Mouse (Mus musculus): ENCODE data around the gene Mosmo. TPM values are rescaled to one million over a fixed set of nuclear protein-coding genes. Genes with fewer than 3 reads are reported as not detected.

Mosmo gene
- polyA plus RNA-seq (2016; fragmentation: Nextera tagmentation; extraction: Ambion mirVana): 15.4 and 16.1 TPM in 2 replicates

DNA sequence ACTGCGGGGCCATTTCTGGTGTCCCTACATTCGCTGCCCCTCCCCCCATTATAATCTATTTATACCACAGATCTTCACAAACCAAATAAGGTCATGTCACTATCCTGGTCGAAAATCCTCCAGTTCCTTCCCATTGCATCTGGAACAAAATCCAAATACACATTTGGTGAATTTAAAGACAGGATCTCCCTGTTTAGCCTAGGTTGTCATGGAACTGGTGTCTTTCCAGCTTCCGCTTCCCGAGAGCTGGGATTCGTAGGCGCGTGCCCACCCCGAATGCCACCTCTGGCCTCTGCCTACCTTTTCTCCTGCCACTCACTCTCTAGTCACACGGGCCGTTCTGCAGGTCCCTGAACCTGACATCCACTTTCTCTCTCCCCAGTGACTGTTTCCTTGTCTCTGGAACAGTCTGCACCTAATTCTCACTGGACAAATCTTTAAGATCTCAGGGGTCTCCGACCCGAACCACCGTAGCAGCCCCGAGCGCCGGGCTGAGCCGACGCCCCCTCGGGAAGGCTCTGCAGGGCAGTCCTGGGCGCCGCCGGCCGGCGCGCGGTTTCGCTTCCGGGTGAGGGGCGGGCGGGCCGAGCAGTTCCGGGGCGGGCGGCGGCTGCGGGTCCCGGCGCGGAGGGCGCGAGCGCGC, at the start of gene Mosmo:
Mosmo (plus strand) TSS at position 618 of the 643 bp plus-strand sequence.
- no peaks in the 10 kb centered on the region for H3K9me3 ChIP-seq (replicated peaks)
- H3K4me2 ChIP-seq: peak within 1 kb of the TSS; percentile 87
- no peaks in the 10 kb centered on the region for H3K27me3 ChIP-seq (replicated peaks)
- H3K4me1 ChIP-seq (replicated peaks): peaks cover 55% of the 10 kb centered on the region
- H3K27ac ChIP-seq (ENCODE audit: poor library complexity, severe bottlenecking): peak within 1 kb of the TSS; percentile 60
- peak within 1 kb of the TSS; percentile 98 for H3K9ac ChIP-seq
- H3K36me3 ChIP-seq: no peaks in the 10 kb centered on the region
- H3K4me3 ChIP-seq: peak within 1 kb of the TSS; percentile 100
- ATAC-seq (ENCODE audit: insufficient number of reproducible peaks, low FRiP score): peak; percentile 92
- WGBS: 2% methylated on average over 44 of the region's 44 CpGs

DNA sequence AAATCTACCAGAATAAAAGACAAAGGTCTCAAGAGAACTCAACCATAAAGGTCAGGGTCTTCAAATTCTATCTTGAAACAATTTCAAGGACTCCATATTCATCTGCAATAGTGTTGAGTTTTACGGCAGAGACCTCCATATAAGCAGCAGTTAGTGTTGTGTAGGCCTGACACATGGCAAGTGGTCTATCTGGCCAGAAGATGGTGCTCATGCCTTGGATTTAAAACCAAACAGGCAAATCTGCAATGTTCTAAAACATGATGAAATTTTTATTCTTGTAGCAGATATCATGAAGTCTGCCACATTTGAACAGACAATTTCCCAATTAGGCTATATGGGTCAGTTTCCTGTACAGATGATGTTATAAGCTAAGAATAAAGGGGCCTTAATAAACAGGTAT, 44.9 kb upstream of the Mosmo start:
- peaks cover 13% of the 10 kb centered on the region; the same call in 1 of the 2 replicates for H3K4me1 ChIP-seq (replicated peaks)
- H3K4me2 ChIP-seq: no peak overlapping the region
- no peak for ATAC-seq (ENCODE audit: insufficient number of reproducible peaks, low FRiP score)
- 73% methylated on average over 1 of the region's 1 CpGs for WGBS
- no peak overlapping the region for H3K9ac ChIP-seq
- peaks cover under 1% of the 10 kb centered on the region; the same call in 1 of the 2 replicates for H3K36me3 ChIP-seq
- H3K27ac ChIP-seq (ENCODE audit: poor library complexity, severe bottlenecking): no peak overlapping the region
- no peaks in the 10 kb centered on the region for H3K27me3 ChIP-seq (replicated peaks)
- H3K9me3 ChIP-seq (replicated peaks): no peaks in the 10 kb centered on the region
- H3K4me3 ChIP-seq: no peak overlapping the region

DNA sequence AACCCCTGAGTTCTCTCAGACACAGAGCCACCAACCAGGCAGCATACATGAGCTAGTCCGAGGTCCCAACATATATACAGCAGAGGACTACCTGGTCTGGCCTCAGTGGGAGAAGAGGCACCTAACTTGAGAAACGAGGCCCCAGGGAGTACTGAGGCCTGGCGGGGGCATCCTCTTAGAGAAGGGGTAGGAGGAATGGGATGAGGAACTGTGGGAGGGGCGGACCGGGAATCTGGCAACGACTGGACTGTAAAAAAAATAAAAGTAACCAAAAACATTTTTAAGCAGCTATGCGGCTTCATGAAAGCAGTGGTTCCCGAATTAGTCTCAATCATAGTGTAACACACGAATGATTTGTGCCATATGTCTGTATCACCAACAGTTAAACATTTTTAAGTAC, 43.1 kb upstream of the Mosmo start:
- Histone ChIP-seq H3K4me3 (peak overlapping the region; percentile 76), H3K9me3 (replicated peaks) (no peaks in the 10 kb centered on the region), H3K9ac (peak overlapping the region; percentile 92), H3K4me1 (replicated peaks) (peaks cover 13% of the 10 kb centered on the region; the same call in 1 of the 2 replicates), H3K27me3 (replicated peaks) (no peaks in the 10 kb centered on the region), H3K27ac (ENCODE audit: poor library complexity, severe bottlenecking) (peak overlapping the region; percentile 98), H3K36me3 (peaks cover 15% of the 10 kb centered on the region), H3K4me2 (peak overlapping the region; percentile 95)
- ATAC-seq (ENCODE audit: insufficient number of reproducible peaks, low FRiP score): no peak
- 6% methylated on average over 9 of the region's 9 CpGs for WGBS

DNA sequence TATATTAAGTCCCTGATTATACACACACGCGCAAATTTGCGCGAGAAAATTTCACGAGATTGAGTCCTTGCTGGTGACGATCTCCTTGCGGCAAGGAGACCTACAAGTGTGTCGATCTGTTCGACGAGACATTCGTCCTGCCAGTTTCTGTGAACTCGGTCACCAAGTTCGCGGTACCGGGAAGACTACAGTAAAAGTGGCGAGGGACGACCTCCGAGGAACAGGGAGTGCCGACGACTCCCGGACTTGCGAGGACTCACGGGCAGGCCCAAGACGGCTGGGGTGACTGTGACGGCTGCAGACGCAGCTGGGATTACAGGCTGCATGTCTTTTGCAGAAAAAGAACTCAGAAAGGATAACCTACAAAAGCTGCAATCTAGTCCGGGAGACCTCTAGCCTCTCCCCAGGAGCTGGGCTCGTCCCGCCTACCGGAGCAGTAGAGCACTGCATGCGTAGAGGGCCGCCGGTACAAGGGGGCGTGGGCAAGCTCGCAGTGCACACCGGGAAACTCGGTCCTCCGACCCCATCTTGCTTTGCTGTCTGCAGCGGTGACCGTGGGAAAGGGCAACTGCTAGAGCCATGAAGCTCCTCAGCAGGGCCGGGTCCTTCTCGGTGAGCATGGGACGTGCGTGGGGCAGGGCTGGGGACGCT, 42.6 kb upstream of the Mosmo start, which contains the start of gene Uqcrc2:
Uqcrc2 (plus strand) TSS at position 466 of the 651 bp plus-strand sequence.
- Histone ChIP-seq H3K36me3 (peaks cover 20% of the 10 kb centered on the region), H3K9ac (peak within 1 kb of the TSS; percentile 92), H3K27me3 (replicated peaks) (no peaks in the 10 kb centered on the region), H3K27ac (ENCODE audit: poor library complexity, severe bottlenecking) (peak within 1 kb of the TSS; percentile 98), H3K4me3 (peak within 1 kb of the TSS; percentile 76), H3K4me1 (replicated peaks) (peaks cover 13% of the 10 kb centered on the region; the same call in 1 of the 2 replicates), H3K4me2 (peak within 1 kb of the TSS; percentile 95), H3K9me3 (replicated peaks) (no peaks in the 10 kb centered on the region)
- WGBS: under 1% methylated on average over 45 of the region's 45 CpGs
- peak; percentile 99 for ATAC-seq (ENCODE audit: insufficient number of reproducible peaks, low FRiP score)

DNA sequence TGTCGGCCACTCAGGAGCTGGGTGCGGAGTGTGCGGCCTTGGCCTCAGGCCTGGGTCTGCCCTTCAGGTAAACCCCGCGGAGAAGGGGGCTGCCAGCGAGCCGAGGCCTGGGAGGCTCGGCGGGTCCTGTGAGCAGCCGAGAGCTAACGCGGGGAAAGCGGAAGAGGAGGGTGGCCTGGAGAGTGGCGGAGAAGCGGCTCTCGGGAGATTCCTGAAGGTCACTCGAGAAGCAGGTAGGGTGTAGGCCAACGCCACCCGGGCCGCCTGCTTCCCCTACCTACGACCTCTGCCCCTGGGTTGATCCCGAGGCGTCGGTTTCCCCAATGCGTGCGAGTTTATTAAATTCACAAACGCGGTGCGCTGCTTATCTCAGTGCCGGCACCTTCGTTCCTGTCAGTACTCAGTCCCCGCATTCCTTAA, 42.0 kb upstream of the Mosmo start:
- Histone ChIP-seq H3K27ac (ENCODE audit: poor library complexity, severe bottlenecking) (peak overlapping the region; percentile 98), H3K36me3 (peaks cover 24% of the 10 kb centered on the region), H3K4me2 (peak overlapping the region; percentile 95), H3K4me1 (replicated peaks) (peaks cover 13% of the 10 kb centered on the region; the same call in 1 of the 2 replicates), H3K9me3 (replicated peaks) (no peaks in the 10 kb centered on the region), H3K4me3 (peak overlapping the region; percentile 76), H3K27me3 (replicated peaks) (no peaks in the 10 kb centered on the region), H3K9ac (peak overlapping the region; percentile 92)
- peak; percentile 78 for ATAC-seq (ENCODE audit: insufficient number of reproducible peaks, low FRiP score)
- 0% methylated on average over 32 of the region's 32 CpGs for WGBS

DNA sequence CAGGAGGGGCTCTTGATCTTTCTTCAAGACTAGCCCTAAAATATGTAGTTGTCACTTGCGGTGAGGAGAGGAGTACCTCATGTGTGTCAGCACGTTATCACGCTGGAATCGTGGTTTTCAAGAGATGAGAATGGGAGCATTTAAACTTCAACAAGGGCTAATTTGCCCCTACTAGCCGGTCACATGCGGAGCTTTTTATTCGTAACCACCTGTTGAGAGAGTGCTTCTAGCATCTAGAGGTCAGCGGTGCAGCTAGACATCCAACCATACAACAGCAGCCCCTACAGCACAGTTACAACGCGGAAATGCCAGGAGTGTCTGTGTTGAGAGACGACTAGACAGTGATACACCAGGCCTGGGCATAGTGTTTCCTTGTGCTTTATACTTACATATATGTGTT, 41.6 kb upstream of the Mosmo start:
- H3K27ac ChIP-seq (ENCODE audit: poor library complexity, severe bottlenecking): peak overlapping the region; percentile 98
- peak overlapping the region; percentile 92 for H3K9ac ChIP-seq
- peaks cover 13% of the 10 kb centered on the region; the same call in 1 of the 2 replicates for H3K4me1 ChIP-seq (replicated peaks)
- H3K4me2 ChIP-seq: peak overlapping the region; percentile 95
- H3K27me3 ChIP-seq (replicated peaks): no peaks in the 10 kb centered on the region
- H3K4me3 ChIP-seq: peak overlapping the region; percentile 76
- WGBS: 1% methylated on average over 11 of the region's 11 CpGs
- H3K9me3 ChIP-seq (replicated peaks): no peaks in the 10 kb centered on the region
- peak; percentile 18; the same call in 1 of the 2 replicates for ATAC-seq (ENCODE audit: insufficient number of reproducible peaks, low FRiP score)
- H3K36me3 ChIP-seq: peaks cover 28% of the 10 kb centered on the region

DNA sequence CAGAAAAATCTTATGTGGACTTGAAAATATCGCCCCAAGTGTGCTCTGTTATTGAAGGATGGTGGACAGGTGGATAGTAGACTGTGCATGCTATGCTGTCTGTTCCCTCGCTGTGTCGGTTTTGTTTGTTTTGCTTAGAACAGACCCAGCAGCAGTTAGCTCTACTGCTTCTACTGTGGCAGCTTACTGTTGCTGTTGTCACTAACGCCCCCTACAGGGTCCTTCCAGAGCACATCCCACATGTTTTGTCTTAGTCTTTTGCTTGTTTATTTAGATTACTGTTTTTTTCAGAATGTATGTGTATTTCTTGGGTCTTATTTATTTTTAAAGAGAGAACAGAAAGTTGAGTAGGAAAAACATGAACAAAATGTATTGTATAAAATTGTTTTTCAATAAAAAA, 34.2 kb upstream of the Mosmo start:
- no peak overlapping the region for H3K4me3 ChIP-seq
- H3K27me3 ChIP-seq (replicated peaks): no peaks in the 10 kb centered on the region
- H3K4me2 ChIP-seq: no peak overlapping the region
- H3K9me3 ChIP-seq (replicated peaks): no peaks in the 10 kb centered on the region
- no peaks in the 10 kb centered on the region for H3K4me1 ChIP-seq (replicated peaks)
- H3K9ac ChIP-seq: no peak overlapping the region
- no peak overlapping the region for H3K27ac ChIP-seq (ENCODE audit: poor library complexity, severe bottlenecking)
- peaks cover 79% of the 10 kb centered on the region for H3K36me3 ChIP-seq
- no peak for ATAC-seq (ENCODE audit: insufficient number of reproducible peaks, low FRiP score)
- WGBS: 71% methylated on average over 4 of the region's 4 CpGs

DNA sequence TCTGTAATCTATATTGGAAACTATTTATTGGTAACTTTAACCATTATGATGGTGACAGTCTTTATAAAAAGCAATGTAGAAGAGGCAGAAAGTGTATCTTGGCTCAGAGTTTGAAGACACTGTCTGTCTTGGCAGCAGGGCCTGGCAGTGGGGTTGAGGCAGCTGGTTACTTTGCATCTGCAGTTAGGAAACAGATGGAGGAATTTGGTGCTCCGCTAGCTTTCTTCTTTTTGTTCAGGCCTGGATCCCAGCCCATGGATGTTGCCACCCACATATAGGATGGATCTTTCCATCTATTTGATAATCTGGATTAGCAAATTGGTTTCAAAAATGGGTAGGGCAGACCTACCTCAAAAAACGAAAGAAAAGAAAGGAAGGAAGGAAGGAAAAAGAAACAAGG, 29.6 kb upstream of the Mosmo start:
- ATAC-seq (ENCODE audit: insufficient number of reproducible peaks, low FRiP score): no peak
- peaks cover 85% of the 10 kb centered on the region for H3K36me3 ChIP-seq
- H3K27me3 ChIP-seq (replicated peaks): no peaks in the 10 kb centered on the region
- 76% methylated on average over 2 of the region's 2 CpGs for WGBS
- no peak overlapping the region for H3K27ac ChIP-seq (ENCODE audit: poor library complexity, severe bottlenecking)
- H3K9me3 ChIP-seq (replicated peaks): no peaks in the 10 kb centered on the region
- no peak overlapping the region for H3K4me3 ChIP-seq
- no peak overlapping the region for H3K9ac ChIP-seq
- H3K4me1 ChIP-seq (replicated peaks): no peaks in the 10 kb centered on the region
- H3K4me2 ChIP-seq: no peak overlapping the region

DNA sequence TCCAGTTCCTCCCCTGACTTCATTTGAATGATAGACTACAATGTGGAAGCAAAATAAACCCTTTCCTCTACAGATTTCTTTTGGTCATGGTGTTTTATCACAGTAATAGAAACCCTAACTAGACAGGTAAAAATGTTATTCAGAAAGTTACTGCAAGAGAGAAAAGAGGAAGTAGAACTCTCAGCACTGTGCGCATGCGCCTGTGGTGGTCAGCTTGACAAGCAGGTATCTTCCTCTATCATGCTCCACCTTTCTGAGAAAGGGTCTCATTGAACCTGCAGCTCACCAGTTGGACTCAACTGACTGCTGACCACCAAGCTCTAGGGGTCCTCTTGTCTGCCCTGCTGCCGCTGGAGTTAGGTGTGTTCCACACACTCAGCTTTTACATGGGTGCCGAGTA, 15.3 kb upstream of the Mosmo start:
- 89% methylated on average over 4 of the region's 4 CpGs for WGBS
- Histone ChIP-seq H3K4me3 (no peak overlapping the region), H3K9me3 (replicated peaks) (no peaks in the 10 kb centered on the region), H3K27ac (ENCODE audit: poor library complexity, severe bottlenecking) (no peak overlapping the region), H3K4me2 (no peak overlapping the region), H3K36me3 (peaks cover 35% of the 10 kb centered on the region), H3K27me3 (replicated peaks) (no peaks in the 10 kb centered on the region), H3K4me1 (replicated peaks) (0 out of 2 replicates have a peak, but pooled peaks cover 7% of the 10 kb centered on the region), H3K9ac (no peak overlapping the region)
- no peak for ATAC-seq (ENCODE audit: insufficient number of reproducible peaks, low FRiP score)

DNA sequence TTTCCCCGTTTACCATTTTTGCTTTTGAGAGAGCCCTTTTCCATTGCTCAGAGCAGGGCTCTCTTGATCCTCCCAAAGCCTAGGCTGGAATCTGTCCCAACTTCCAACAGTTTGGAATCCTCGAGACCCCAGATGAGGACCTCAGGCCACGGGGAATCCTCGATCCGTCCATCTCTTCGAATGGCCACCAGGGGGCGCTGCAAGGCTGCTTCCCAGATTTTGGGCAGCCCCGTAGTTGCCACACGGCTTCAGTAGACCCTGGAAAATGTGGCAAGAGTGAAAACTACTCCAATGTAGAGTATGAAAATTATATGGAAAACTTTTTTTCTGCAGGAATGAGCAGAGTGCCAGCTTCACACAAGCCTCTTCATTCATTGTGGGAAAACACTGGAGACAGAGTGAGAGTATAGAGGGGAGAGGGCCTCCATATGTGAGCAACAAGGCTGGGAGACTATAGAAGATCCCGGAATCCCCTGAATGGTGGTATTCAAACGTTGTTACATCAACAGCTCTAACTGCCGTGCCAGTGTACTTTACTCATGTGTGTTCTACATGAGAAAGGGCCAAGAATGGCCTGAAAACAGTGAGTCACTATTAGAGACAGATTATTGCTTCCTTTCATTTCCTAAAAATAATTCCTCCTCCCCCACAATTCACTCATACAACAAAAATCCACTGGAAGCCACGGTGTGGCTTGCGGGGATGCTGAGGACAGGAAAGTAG, 7.1 kb upstream of the Mosmo start, which contains the start of gene Pdzd9:
Pdzd9 (minus strand) TSS at position 191 of the 723 bp plus-strand sequence.
- H3K4me2 ChIP-seq: peak within 1 kb of the TSS; percentile 30
- no peak within 1 kb of the TSS for H3K27ac ChIP-seq (ENCODE audit: poor library complexity, severe bottlenecking)
- 22% methylated on average over 14 of the region's 14 CpGs for WGBS
- H3K36me3 ChIP-seq: no peaks in the 10 kb centered on the region
- H3K4me3 ChIP-seq: no peak within 1 kb of the TSS
- H3K9ac ChIP-seq: no peak within 1 kb of the TSS
- H3K4me1 ChIP-seq (replicated peaks): peaks cover 18% of the 10 kb centered on the region
- no peaks in the 10 kb centered on the region for H3K9me3 ChIP-seq (replicated peaks)
- ATAC-seq (ENCODE audit: insufficient number of reproducible peaks, low FRiP score): peak; percentile 52; the same call in 1 of the 2 replicates
- 0 out of 2 replicates have a peak, but pooled peaks cover 4% of the 10 kb centered on the region for H3K27me3 ChIP-seq (replicated peaks)

DNA sequence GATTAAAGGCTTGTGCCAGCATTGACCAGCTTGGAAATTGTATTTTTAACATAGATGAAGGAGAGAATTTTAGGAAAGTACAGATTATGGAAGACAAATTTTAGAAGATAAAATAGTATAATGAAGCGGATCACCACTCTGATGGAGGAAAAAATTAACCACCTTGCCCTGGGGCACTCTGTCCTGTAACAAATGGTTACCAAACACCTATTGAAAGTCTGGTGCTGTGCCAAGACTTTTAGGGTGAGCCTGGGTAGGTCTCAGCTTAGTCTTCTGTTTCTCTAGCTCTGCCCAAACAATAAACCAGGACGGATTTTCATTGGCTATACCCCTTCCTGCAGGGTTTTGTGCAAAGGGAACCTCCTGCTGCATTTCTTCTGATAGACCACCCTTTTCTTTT, 6.1 kb upstream of the Mosmo start:
- H3K4me1 ChIP-seq (replicated peaks): peaks cover 20% of the 10 kb centered on the region
- H3K9me3 ChIP-seq (replicated peaks): no peaks in the 10 kb centered on the region
- no peak overlapping the region for H3K9ac ChIP-seq
- no peak for ATAC-seq (ENCODE audit: insufficient number of reproducible peaks, low FRiP score)
- no peak overlapping the region for H3K4me2 ChIP-seq
- 0 out of 2 replicates have a peak, but pooled peaks cover 4% of the 10 kb centered on the region for H3K27me3 ChIP-seq (replicated peaks)
- no peak overlapping the region for H3K27ac ChIP-seq (ENCODE audit: poor library complexity, severe bottlenecking)
- no peak overlapping the region for H3K4me3 ChIP-seq
- 68% methylated on average over 2 of the region's 2 CpGs for WGBS
- no peaks in the 10 kb centered on the region for H3K36me3 ChIP-seq
